Mouse (Mus musculus) retina, adult 2 months (tissue): Measurements from ENCODE around the gene Mtmr12.

Experiments
- DNase-seq: peaks from one replicate; pipeline ENCODE4 v3.0.0-alpha.2; 2012; ENCODE audit warnings: low read depth, low spot score

Mtmr12 gene

DNA sequence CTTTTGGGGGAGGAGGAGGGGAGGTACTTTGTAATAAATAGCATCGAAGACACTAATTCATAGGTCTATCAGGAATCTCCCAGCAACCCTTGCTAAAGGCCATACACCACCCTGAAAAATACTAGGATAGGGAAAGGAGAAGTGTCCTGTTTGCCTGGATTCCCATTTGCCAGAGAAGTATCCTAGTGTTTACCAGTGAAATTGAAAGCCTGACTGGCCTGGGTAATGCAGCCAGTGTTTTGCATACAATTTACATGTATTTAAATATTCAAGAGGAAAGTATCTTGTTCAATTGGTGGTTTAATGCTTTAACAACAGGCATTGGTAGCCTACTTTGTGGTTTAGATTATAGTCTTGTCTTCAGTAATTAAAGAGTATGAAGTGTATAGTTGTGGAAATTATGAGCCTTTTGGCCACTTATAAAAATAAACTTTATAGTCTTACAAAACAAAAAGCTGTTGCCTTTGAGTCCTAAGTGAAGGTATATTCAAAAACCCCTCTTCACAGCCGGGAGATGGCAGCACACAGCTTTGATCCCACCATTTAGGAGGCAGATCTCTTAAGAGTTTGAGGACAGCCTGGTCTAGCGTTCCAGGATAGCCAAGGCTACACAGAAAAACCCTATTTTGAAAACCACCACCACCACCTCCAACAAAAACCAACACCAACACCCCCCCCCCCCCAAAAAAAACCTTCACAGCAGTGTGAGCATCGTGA, 69.4 kb downstream of the Mtmr12 start:
- no peak for DNase-seq

GRCm38 (mm10) chr15:12275091-12275623, 70.3 kb downstream of the Mtmr12 start:
- no peak for DNase-seq

DNA sequence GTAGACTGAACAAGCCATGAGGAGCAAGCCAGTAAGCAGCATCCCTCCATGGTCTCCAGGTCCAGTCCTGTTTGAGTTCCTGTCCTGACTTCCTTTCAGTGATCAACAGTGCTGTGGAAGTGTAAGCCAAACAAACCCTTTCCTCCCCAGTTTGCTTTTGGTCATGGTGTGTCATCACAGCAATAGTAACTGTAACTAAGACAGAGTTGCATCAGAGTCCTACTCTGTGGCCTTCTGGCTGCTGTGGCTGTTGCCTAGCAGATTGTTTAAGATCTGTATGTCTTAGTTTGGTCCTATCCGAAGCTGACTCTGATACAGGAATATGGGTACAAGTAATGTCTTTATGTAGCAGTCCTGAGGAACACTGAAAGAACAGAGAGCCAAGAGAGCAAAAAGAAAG, 75.0 kb downstream of the Mtmr12 start:
- DNase-seq: no peak

- no peak for DNase-seq
Measured at GRCm38 (mm10) chr15:12284794-12285534, 80.1 kb downstream of the Mtmr12 start.

GRCm38 (mm10) chr15:12285535-12285809, 80.6 kb downstream of the Mtmr12 start:
- no peak for DNase-seq

- no peak for DNase-seq
Measured at GRCm38 (mm10) chr15:12290330-12290729, 85.5 kb downstream of the Mtmr12 start.

- no peak for DNase-seq
Measured at GRCm38 (mm10) chr15:12291757-12292156, 86.9 kb downstream of the Mtmr12 start.

DNA sequence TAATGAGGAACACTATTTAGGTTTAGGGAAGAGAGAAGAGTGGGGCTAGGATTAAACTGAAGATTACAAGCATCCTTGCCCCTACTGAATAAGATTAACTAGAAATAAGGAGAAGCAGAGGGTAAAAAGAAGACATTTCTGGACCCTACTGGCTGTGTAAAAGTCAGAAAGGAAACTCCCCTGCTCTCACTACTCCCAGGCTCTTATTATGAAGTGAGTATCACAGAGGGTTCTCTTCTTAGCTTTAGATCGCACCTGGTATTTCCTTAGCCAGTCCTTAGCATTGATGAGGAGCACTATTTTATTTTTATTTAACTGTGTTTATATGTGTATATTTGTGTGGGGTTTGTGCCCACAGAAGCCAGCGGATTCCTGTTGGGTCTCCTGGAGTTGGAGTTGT, 91.4 kb downstream of the Mtmr12 start:
- no peak for DNase-seq

DNA sequence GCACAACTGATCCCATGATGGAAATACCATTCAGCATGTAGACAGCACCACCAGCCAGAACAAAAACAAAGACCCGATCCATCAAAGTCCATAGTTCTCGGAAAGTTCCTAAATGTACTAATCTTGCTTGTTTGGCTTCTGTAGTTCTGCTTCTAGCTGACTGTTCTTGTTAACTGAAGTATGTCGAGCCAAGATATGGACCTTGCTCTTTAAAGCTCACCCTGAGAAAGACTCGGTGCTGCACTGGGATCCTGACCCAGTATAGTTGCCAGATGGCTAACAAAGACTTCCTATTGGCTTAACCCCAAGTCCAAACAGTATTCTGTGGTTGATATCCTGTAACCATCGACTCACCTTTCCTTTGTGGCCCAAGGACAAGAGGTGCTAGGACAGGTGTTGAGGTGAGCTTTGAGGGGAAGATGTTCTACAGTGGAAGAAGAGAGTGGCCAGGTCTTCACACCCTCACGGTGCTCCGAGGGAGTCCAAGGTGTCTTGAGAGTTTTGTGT, 93.5 kb downstream of the Mtmr12 start:
- DNase-seq: no peak

DNA sequence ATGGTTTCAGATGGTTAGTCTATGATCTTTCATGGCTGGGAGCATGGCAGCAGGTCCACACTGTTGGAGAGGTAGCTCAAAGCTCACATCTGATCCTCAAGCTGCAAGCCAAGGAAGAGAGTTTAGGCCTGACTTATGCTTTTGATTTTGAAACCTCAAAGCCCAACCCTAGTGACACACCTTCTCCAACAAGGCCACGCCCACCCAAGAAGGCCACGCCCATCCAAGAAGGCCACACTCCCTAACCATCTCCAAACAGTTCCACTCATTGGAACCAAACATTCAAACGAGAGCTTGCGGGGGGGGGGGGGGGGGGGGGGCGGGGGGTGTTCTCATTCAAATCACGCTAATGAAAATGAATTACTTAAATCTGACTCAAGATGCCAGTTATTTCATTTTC, 96.9 kb downstream of the Mtmr12 start:
- no peak for DNase-seq

DNA sequence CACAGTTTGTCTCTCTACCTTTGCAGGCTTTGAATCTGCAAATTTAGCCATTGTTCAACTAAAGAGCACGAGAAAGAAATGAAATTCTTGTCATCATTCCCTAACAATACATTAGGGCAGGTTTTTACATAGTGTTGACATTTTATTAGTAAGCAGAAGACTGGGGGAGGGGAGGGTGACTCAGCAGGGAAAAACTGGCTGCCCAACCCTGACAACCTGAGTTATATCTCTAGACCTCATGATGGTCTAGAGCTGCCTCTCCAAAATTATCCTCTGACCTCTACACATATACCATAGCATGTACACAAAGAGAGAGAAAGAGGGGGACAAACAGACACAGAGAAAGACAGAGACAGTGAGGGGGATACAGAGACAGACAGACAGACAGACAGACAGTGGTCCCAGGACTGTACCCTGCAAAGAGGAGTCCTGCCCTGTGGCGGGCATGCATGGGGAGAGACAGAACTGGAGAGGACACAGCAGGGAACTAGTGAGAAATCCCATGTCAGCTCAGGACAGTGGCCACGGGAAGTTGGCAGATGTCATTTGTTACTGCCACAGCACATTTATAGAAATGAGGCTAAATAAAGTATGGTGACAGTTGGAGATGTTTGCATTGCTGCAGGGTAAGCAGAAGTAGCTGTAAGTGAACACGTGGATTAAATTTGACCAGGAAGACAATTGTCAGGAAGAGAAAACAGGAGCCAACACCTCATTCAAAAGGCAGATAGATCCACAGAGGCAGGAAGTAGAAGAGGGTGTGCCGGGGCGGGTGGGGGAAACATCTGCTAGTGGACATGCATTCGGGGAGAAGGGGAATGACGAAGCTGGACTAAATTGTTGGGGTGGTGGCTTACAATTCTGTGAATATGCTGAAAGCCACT, 101.6 kb downstream of the Mtmr12 start:
- DNase-seq: no peak

GRCm38 (mm10) chr15:12307114-12307513, 102.3 kb downstream of the Mtmr12 start:
- no peak for DNase-seq

DNA sequence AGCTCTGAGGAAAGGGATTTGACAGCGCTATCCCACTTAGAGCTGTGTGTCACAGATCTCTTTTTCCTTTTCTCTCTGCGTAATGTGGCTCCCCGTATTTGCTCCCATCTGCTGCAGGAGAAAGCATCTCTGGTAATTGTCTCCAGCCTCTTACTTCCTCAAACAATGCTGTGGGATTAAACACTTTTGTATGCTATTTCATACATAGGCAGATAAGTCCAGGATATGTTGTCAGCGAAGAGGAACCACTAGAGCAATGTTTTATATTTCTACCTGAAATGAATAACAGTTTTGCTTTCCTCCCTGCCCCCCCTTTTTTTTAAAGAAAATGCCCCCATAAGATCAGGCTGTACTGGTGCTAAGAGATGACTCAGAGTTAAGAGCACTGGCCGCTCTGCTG, 103.7 kb downstream of the Mtmr12 start:
- no peak for DNase-seq

- no peak for DNase-seq
Measured at GRCm38 (mm10) chr15:12310676-12311075, 105.8 kb downstream of the Mtmr12 start.

DNA sequence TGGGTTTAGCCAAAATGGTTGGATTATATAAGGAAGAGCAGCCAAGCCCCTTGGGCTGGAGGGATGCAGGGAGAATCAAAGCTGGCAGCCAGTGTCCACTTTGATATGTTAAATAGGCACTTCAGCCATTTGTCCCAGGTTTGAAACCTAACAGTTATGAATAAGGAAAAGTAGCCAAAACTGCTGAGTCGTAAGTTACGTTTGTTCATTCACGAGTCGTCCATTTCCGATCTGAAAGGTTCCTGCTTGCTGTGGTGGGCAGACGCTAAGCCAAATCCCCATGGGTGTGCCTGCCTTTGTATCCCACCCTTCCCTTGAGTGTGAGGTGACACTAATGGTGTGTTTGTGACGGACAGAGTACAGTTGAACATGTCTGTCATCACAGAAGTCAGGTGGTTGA, 106.6 kb downstream of the Mtmr12 start:
- DNase-seq: no peak

GRCm38 (mm10) chr15:12313255-12313654, 108.4 kb downstream of the Mtmr12 start:
- DNase-seq: no peak

- no peak for DNase-seq
Measured at GRCm38 (mm10) chr15:12314584-12314983, 109.8 kb downstream of the Mtmr12 start.

DNA sequence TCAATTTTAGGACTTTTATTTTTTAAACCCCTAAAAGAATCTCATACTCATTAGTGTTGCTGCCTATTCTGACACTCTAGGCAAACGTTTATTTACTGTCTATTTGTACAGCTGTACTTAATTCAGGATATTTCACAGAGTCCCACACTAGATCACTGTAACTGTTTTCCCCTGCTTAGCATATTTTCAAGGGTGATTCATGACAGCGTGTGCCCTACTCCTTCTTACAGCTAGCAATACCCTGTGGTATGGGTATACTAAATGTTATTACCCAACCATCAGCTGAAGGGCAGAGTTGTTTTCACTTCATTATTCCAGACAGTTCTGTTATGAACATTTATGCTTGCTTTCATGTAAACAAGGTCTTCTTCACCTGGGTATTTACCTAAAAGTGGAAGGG, 111.2 kb downstream of the Mtmr12 start:
- DNase-seq: no peak

DNA sequence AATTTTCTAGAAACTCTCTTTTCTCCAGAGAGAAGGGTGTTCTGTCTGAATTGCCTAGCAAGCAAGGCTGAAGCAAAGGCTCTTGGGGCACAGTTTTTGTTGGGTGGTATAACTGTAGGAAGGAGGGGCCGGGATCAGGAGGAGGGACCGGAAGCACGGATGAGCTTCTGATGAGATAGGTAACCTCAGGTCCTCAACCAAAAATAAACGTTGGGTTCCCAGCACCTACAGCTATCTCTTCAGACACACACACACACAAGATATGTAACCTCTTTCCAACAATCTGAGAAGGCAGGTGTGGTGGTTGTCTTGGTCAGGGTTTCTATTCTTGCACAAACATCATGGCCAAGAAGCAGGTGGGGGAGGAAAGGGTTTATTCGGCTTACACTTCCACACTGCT, 112.5 kb downstream of the Mtmr12 start:
- no peak for DNase-seq

DNA sequence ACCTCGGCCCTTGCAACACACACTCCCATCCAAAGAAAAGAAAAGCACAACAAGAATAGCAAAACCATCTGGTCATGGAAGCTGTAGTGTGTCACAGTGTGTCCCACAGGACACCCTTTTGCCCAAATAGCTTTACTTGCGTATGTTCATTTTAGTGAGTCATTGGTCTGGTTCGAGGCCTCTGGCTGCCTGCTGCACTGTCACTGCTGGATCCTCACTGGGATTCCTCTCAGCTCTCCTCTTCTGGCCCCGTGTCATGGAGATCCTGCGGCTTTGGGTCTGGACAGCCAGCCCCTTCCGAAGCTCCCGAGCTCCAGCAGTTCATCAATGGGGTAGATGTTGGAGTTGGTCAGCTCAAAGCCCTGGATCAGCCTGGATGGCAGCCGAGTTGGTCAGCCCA, 113.6 kb downstream of the Mtmr12 start:
- no peak for DNase-seq

DNA sequence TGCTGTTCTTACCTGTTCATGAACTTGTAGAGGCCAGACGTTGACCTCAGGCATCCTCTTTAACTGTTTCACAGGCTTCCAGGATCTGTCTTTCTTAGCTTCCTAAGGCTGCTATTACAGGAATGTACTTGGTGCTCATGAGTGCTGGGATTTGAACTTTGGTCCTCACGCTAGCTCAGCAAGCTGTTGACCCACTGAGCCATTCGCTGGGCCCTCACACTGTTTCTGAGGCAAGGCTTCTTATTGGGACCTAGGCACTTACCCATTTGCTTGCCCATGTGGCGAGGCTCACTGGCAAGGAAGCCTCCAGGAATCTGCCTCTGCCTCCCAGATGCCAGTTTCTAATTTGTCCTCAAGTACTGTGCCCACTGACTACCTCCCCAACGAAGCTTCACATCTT, 115.1 kb downstream of the Mtmr12 start:
- no peak for DNase-seq

GRCm38 (mm10) chr15:12320441-12321090, 115.7 kb downstream of the Mtmr12 start:
- DNase-seq: no peak
